ENCODE assay signal across 8 mouse cellular contexts in the genomic region with DNA sequence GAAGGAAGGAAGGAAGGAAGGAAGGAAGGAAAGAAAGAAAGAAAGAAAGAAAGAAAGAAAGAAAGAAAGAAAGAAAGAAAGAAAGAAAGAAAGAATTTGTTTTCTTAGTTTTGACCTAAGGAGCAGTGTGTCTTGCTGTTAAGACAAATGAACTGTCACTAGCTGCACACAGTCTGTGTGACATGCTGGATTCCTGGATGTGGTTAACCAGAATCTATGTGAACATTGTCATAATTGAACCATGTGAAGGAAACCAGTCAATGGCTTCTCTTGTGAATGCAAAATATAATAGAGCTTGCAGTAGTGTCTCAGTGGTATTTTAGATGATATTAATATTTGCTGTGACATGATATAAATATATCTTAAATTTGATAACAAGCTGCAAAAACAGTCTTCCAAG.
"Had no signal": no experiment of that assay in that cellular context is flagged by ENCODE, and none has a peak within 500 bp of the region (broad histone marks: within the 10 kb centered on the region; RNA-seq: fewer than 3 reads in every experiment).

No protein-coding gene starts in this region.

- DNase-seq: kidney, adult 2 months; kidney, postnatal 14 days; lung, postnatal 14 days; right cerebral cortex, adult 18-20 months; right cerebral cortex, postnatal 25 days; thymus, adult 2 months; thymus, postnatal 4 days had no signal

- ATAC-seq: midbrain, embryonic 13.5 days had no signal
